Mouse (Mus musculus) spleen, postnatal 4 days (tissue): ENCODE data around the gene Zmynd11.

Experiments used
- DNase-seq, 2 experiments: peaks; one replicate each; pipeline ENCODE4 v3.0.0; 2022; ENCODE audit warnings: low spot score in 2 of 2

Zmynd11 gene

GRCm38 (mm10) chr13:9656613-9657012 is 108.5 kb downstream of the Zmynd11 start:
- no peak for DNase-seq

DNA sequence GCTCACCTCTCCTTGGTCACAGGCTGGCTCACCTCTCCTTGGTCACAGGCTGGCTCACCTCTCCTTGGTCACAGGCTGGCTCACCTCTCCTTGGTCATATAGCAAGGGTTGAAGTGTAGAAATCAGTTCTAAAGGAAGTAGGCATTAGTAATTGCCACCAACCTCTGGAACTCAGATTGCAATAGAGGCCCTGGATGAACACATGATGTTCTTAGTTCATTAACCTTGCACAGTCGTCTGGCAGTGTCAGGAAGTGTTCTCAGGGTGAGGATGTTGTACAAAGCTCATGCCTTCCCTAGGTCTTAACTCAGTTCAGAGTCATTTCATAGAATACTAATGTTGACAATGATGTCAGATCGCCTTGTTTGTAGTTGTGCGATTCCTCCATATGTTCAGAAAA is 112.1 kb downstream of the Zmynd11 start:
- DNase-seq = peak in 1 of 2 experiments; percentile 23

DNA sequence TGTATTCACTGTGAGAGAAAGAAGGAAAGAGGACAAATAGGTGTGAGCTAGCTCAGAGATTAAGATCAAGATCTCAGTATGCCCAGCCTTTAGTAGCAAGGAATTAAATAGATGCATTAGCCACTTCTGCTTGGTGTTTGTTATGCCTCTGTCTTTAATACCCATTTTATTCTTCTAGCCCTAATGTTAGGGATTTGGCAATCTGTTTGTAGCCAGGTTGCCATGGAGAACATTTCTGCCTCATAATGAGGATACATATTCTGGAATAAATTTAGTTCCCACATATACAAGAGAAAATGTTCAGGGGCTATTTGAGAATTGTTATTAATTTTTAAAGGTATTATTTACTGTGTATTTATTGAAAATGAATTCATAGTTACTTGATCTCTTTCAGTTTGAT is 114.5 kb downstream of the Zmynd11 start:
- no peak for DNase-seq

- DNase-seq = peak in 1 of 2 experiments; percentile 12
Measured at GRCm38 (mm10) chr13:9649894-9650293, 115.2 kb downstream of the Zmynd11 start.

- peak in 1 of 2 experiments; percentile 31 for DNase-seq
Measured at GRCm38 (mm10) chr13:9648716-9649115, 116.4 kb downstream of the Zmynd11 start.

DNA sequence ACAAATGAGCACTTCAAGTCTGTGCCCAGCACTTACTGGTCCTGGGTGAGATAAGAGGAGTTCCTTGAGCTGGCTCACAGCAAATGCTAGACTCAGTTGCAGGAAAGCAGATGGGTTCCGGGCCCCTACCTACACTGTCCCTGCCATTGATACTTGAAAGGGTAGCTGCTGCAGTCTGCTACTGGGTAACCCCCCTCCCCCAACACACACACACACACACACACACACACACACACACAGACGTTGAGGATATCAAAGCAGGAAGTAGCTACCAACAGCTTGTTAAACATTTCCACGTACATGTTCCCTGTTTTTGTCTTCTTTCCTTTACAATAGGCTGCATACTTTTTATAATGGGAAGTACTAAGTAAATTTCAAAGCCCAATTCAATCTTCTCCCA is 127.2 kb downstream of the Zmynd11 start:
- DNase-seq = no peak

- no peak for DNase-seq
Measured at GRCm38 (mm10) chr13:9636505-9636904, 128.6 kb downstream of the Zmynd11 start.

- no peak for DNase-seq
Measured at GRCm38 (mm10) chr13:9635951-9636350, 129.2 kb downstream of the Zmynd11 start.
